Comparison of ENCODE assay signal across 8 mouse cellular contexts in the genomic region with DNA sequence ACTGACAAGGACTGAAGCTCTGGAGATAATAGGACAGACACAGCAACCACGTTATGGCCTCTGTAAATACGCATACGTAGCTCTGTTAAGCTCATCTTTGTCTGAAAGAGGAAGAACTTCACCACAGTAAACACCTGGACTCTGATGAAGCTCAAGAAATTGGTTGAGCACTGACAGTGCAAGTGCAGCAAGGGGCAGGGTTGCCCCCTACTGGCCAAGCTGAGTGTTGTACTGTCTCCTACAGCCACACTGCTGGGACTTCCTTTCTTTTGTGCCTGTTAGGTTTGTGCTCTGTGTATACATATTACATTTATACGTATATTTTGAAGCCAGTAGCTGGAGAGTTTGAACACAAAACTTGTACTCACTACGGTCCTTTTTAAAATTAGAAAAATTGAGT. TPM values are rescaled to one million over a fixed set of nuclear protein-coding genes. Genes with fewer than 3 reads are reported as not detected.
DNase-seq lines count a peak whose midpoint lies in the region; ATAC-seq and TF ChIP-seq lines count a peak whose summit lies in the region.
"Had no signal": no experiment of that assay in that cellular context is flagged by ENCODE, and none has a peak within 500 bp of the region (broad histone marks: within the 10 kb centered on the region; RNA-seq: fewer than 3 reads in every experiment).

No protein-coding gene starts in this region.

- H3K4me3 ChIP-seq in hindbrain, embryonic 11.5 days (ENCODE audit: low read depth, low read length) = no peak overlapping the region
- H3K4me3 ChIP-seq in hindbrain, embryonic 13.5 days = no peak overlapping the region
- no peak overlapping the region for H3K4me3 ChIP-seq in testis, adult 2 months (ENCODE audit: control insufficient read depth, low read depth, low read length)
- no peak overlapping the region for H3K4me3 ChIP-seq in bone marrow macrophage, adult 2 months (ENCODE audit: insufficient read depth, low read length)
- H3K4me3 ChIP-seq in liver, embryonic 14.5 days (ENCODE audit: insufficient read depth in 1 of 2, low read depth in 2 of 2, low read length in 2 of 2) = no peak overlapping the region
- H3K4me3 ChIP-seq: limb, embryonic 12.5 days had no signal

- H3K9ac ChIP-seq in hindbrain, embryonic 11.5 days (ENCODE audit: low read depth, low read length) = no peak overlapping the region
- H3K9ac ChIP-seq in hindbrain, embryonic 13.5 days = no peak overlapping the region
- no peak overlapping the region for H3K9ac ChIP-seq in liver, embryonic 14.5 days (replicated peaks)
- H3K9ac ChIP-seq: limb, embryonic 12.5 days had no signal

- H3K27me3 ChIP-seq in hindbrain, embryonic 11.5 days (ENCODE audit: control insufficient read depth, insufficient read depth, low read length) = no peaks in the 10 kb centered on the region
- H3K27me3 ChIP-seq in hindbrain, embryonic 13.5 days = no peaks in the 10 kb centered on the region
- H3K27me3 ChIP-seq in testis, adult 2 months (ENCODE audit: control insufficient read depth, insufficient read depth, low read length) = no peaks in the 10 kb centered on the region
- H3K27me3 ChIP-seq in liver, embryonic 14.5 days (ENCODE audit: control insufficient read depth, insufficient read depth, low read length) = no peaks in the 10 kb centered on the region
- H3K27me3 ChIP-seq: limb, embryonic 12.5 days had no signal

- WGBS in hindbrain, embryonic 11.5 days = 41% methylated on average over 5 of the region's 5 CpGs
- WGBS in hindbrain, embryonic 13.5 days = 40% methylated on average over 5 of the region's 5 CpGs
- WGBS in liver, embryonic 14.5 days (ENCODE audit: insufficient replicate concordance) = 27% methylated on average over 5 of the region's 5 CpGs

- H3K27ac ChIP-seq in hindbrain, embryonic 11.5 days (ENCODE audit: low read depth, low read length) = no peak overlapping the region
- H3K27ac ChIP-seq in hindbrain, embryonic 13.5 days = no peak overlapping the region
- H3K27ac ChIP-seq in testis, adult 2 months (ENCODE audit: control insufficient read depth, insufficient read depth, low read depth, low read length) = no peak overlapping the region
- no peak overlapping the region for H3K27ac ChIP-seq in bone marrow macrophage, adult 2 months (ENCODE audit: insufficient read depth, low read depth, low read length)
- no peak overlapping the region for H3K27ac ChIP-seq in liver, embryonic 14.5 days
- H3K27ac ChIP-seq: limb, embryonic 12.5 days had no signal

- DNase-seq in hindbrain, embryonic 11.5 days (ENCODE audit: low spot score) = peak; percentile 47
- no peak for DNase-seq in testis, postnatal 14 days (ENCODE audit: low spot score)
- DNase-seq in liver, embryonic 14.5 days (ENCODE audit: low read depth in 3 of 3, low spot score in 3 of 3) = no peak

- H3K36me3 ChIP-seq in hindbrain, embryonic 11.5 days (ENCODE audit: control insufficient read depth, insufficient read depth, low read length) = no peaks in the 10 kb centered on the region
- H3K36me3 ChIP-seq in hindbrain, embryonic 13.5 days = no peaks in the 10 kb centered on the region
- H3K36me3 ChIP-seq in testis, adult 2 months (ENCODE audit: control insufficient read depth, insufficient read depth, low read length) = no peaks in the 10 kb centered on the region
- no peaks in the 10 kb centered on the region for H3K36me3 ChIP-seq in liver, embryonic 14.5 days (replicated peaks; ENCODE audit: control insufficient read depth, insufficient read depth, low read depth)
- H3K36me3 ChIP-seq: limb, embryonic 12.5 days had no signal

- H3K9me3 ChIP-seq in hindbrain, embryonic 11.5 days (ENCODE audit: control insufficient read depth, low read length) = no peaks in the 10 kb centered on the region
- no peaks in the 10 kb centered on the region for H3K9me3 ChIP-seq in hindbrain, embryonic 13.5 days
- H3K9me3 ChIP-seq in liver, embryonic 14.5 days (ENCODE audit: control insufficient read depth, low read length) = no peaks in the 10 kb centered on the region
- H3K9me3 ChIP-seq: limb, embryonic 12.5 days had no signal

- TF ChIP-seq CTCF in testis, adult 2 months (IDR thresholded peaks at IDR 0.05; ENCODE audit: control insufficient read depth, insufficient read depth, insufficient replicate concordance, low read depth, low read length) = peak; percentile 76; the same call in 1 of the 2 replicates
- TF ChIP-seq CTCF in bone marrow macrophage, adult 2 months (IDR thresholded peaks at IDR 0.05; ENCODE audit: low read depth, low read length) = peak; percentile 52; the same call in 1 of the 2 replicates
- peak; percentile 71 for TF ChIP-seq CTCF in liver, embryonic 14.5 days (IDR thresholded peaks at IDR 0.05; ENCODE audit: low read depth)

- no peak overlapping the region for H3K4me2 ChIP-seq in hindbrain, embryonic 11.5 days (replicated peaks; ENCODE audit: low read depth, low read length)
- no peak overlapping the region for H3K4me2 ChIP-seq in hindbrain, embryonic 13.5 days
- no peak overlapping the region for H3K4me2 ChIP-seq in liver, embryonic 14.5 days (ENCODE audit: low read depth)
- H3K4me2 ChIP-seq: limb, embryonic 12.5 days had no signal

- TF ChIP-seq POLR2A in testis, adult 2 months (IDR thresholded peaks at IDR 0.05; ENCODE audit: control insufficient read depth, low read depth, low read length) = no peak
- TF ChIP-seq POLR2A in bone marrow macrophage, adult 2 months (IDR thresholded peaks at IDR 0.05; ENCODE audit: borderline replicate concordance, low read depth, low read length) = no peak

- no peak; the same call in 1 of the 2 replicates for ATAC-seq in hindbrain, embryonic 11.5 days (ENCODE audit: low FRiP score)
- no peak for ATAC-seq in hindbrain, embryonic 13.5 days (ENCODE audit: low FRiP score)
- no peak for ATAC-seq in liver, embryonic 14.5 days (ENCODE audit: insufficient read depth)
- no peak for ATAC-seq in activated CD4-positive, CD25-positive, alpha-beta regulatory T cell, adult 4 months

- H3K4me1 ChIP-seq in hindbrain, embryonic 11.5 days (replicated peaks; ENCODE audit: control insufficient read depth, insufficient read depth, low read length) = no peaks in the 10 kb centered on the region
- no peaks in the 10 kb centered on the region for H3K4me1 ChIP-seq in hindbrain, embryonic 13.5 days (replicated peaks)
- no peaks in the 10 kb centered on the region for H3K4me1 ChIP-seq in testis, adult 2 months (ENCODE audit: control insufficient read depth, insufficient read depth, low read length)
- H3K4me1 ChIP-seq in bone marrow macrophage, adult 2 months (ENCODE audit: control insufficient read depth, insufficient read depth, low read length) = no peaks in the 10 kb centered on the region
- no peaks in the 10 kb centered on the region for H3K4me1 ChIP-seq in liver, embryonic 14.5 days (replicated peaks; ENCODE audit: control insufficient read depth in 2 of 2, insufficient read depth in 2 of 2, low read length in 1 of 2)
- H3K4me1 ChIP-seq: limb, embryonic 12.5 days had no signal

- TF ChIP-seq EP300 in liver, embryonic 14.5 days (IDR thresholded peaks at IDR 0.05; ENCODE audit: low read depth) = no peak

RNA-seq across cellular contexts. Expression of a gene that starts 26.6 kb away (rescaled TPM):
- polyA plus RNA-seq in hindbrain, embryonic 11.5 days (2014; fragmentation: Nextera tagmentation; extraction: Ambion mirVana) = not detected in 2 replicates
- not detected in 2 replicates for polyA plus RNA-seq in hindbrain, embryonic 13.5 days (2015; fragmentation: Nextera tagmentation; extraction: Ambion mirVana)
- not detected in 2 replicates for polyA plus RNA-seq in testis, adult 2 months (2012; rRNA removed)
- not detected in 2 replicates for polyA plus RNA-seq in bone marrow macrophage, adult 2 months (2012; ENCODE audit: insufficient read depth, insufficient read length, missing spikeins)
- 0.06 TPM in 1 of 2 replicates, not detected in the other for polyA plus RNA-seq in liver, embryonic 14.5 days (2012; rRNA removed)
- polyA plus RNA-seq in liver, embryonic 14.5 days (2014; fragmentation: Nextera tagmentation; extraction: Ambion mirVana) = not detected in 2 replicates
- polyA plus RNA-seq in activated CD4-positive, CD25-positive, alpha-beta regulatory T cell, adult 4 months (2017; shearing (Covaris generic)) = not detected
- polyA plus RNA-seq: limb, embryonic 12.5 days had no signal

RNA-seq across cellular contexts. Expression of a gene that starts 53.6 kb away (rescaled TPM):
- 33.8 and 34.4 TPM in 2 replicates for polyA plus RNA-seq in hindbrain, embryonic 11.5 days (2014; fragmentation: Nextera tagmentation; extraction: Ambion mirVana)
- polyA plus RNA-seq in hindbrain, embryonic 13.5 days (2015; fragmentation: Nextera tagmentation; extraction: Ambion mirVana) = 25.3 and 29.5 TPM in 2 replicates
- 43.6 and 59.1 TPM in 2 replicates for polyA plus RNA-seq in testis, adult 2 months (2012; rRNA removed)
- polyA plus RNA-seq in bone marrow macrophage, adult 2 months (2012; ENCODE audit: insufficient read depth, insufficient read length, missing spikeins) = not detected in 2 replicates
- 0.23 and 0.30 TPM in 2 replicates for polyA plus RNA-seq in liver, embryonic 14.5 days (2012; rRNA removed)
- 0.28 and 0.36 TPM in 2 replicates for polyA plus RNA-seq in liver, embryonic 14.5 days (2014; fragmentation: Nextera tagmentation; extraction: Ambion mirVana)
- polyA plus RNA-seq in activated CD4-positive, CD25-positive, alpha-beta regulatory T cell, adult 4 months (2017; shearing (Covaris generic)) = not detected

Comparison
In these comparisons a context has a peak if more than half of its experiments do, and no peak if none do; other contexts are left out.
1. RNA of a gene that starts 53.6 kb away (polyA plus RNA-seq): 43.6 to 59.1 TPM in testis, adult 2 months, 33.8 to 34.4 TPM in hindbrain, embryonic 11.5 days and 25.3 to 29.5 TPM in hindbrain, embryonic 13.5 days; 0.23 to 0.36 TPM in liver, embryonic 14.5 days, not detected in bone marrow macrophage, adult 2 months and not detected in activated CD4-positive, CD25-positive, alpha-beta regulatory T cell, adult 4 months; every median in the first group is over 10 times any median in the second.
2. Peak in every context shown above with its lines, with median percentiles within 50 percentile points of each other: CTCF ChIP-seq.